Mouse (Mus musculus) heart, embryonic 11.5 days (tissue): ENCODE measurements around the gene Mybl2. TPM values are rescaled to one million over a fixed set of nuclear protein-coding genes. Genes with fewer than 3 reads are reported as not detected.

Experiments
- ATAC-seq: fragments of 200-750 bp; cut with Nextera tagmentation; replicated peaks from 2 replicates; pipeline ENCODE4 v1.8.0; 2017; ENCODE audit warnings: moderate library complexity; ENCODE audit not compliant: insufficient number of reproducible peaks, low FRiP score, low TSS enrichment
- H3K27ac ChIP-seq: fragments of 300-500 bp; sonication (generic); 2 replicates; pipeline ENCODE4 v1.5.1; 2014; ENCODE audit warnings: mild to moderate bottlenecking, low read depth, low read length
- H3K27me3 ChIP-seq: fragments of 300-500 bp; sonication (generic); 2 replicates; pipeline ENCODE4 v1.6.1; 2014; ENCODE audit warnings: mild to moderate bottlenecking, low read length, mixed read lengths; ENCODE audit not compliant: control insufficient read depth, insufficient read depth
- H3K36me3 ChIP-seq: fragments of 300-500 bp; sonication (generic); 2 replicates; pipeline ENCODE4 v1.6.1; 2014; ENCODE audit warnings: mild to moderate bottlenecking, low read length, moderate library complexity, mixed read lengths; ENCODE audit not compliant: control insufficient read depth, insufficient read depth
- H3K4me1 ChIP-seq: fragments of 300-500 bp; sonication (generic); 2 replicates; pipeline ENCODE4 v1.6.1; 2014; ENCODE audit warnings: low read length; ENCODE audit not compliant: control insufficient read depth, insufficient read depth
- H3K4me2 ChIP-seq: fragments of 300-500 bp; sonication (generic); 2 replicates; pipeline ENCODE4 v1.6.1; 2014; ENCODE audit warnings: mild to moderate bottlenecking, moderate library complexity
- H3K4me3 ChIP-seq: fragments of 300-500 bp; sonication (generic); 2 replicates; pipeline ENCODE4 v1.5.1; 2014; ENCODE audit warnings: low read depth, low read length
- H3K9ac ChIP-seq: fragments of 300-500 bp; sonication (generic); 2 replicates; pipeline ENCODE4 v1.6.1; 2014; ENCODE audit warnings: mild to moderate bottlenecking, low read depth, low read length, moderate library complexity
- H3K9me3 ChIP-seq: fragments of 300-500 bp; sonication (generic); replicated peaks from 2 replicates; pipeline ENCODE4 v1.6.1; 2016; ENCODE audit warnings: low read length; ENCODE audit not compliant: control insufficient read depth
- WGBS: fragments of 180-500 bp; shearing (Covaris S2); extraction: QIAGEN DNeasy Blood & Tissue Kit; methylation state at CpG from one replicate; pipeline ENCODE4 v1.1.7; 2014; ENCODE audit not compliant: insufficient replicate concordance; 5-methylcytosine and 5-hydroxymethylcytosine counted together
- polyA plus RNA-seq: library from polyadenylated mRNA; unstranded; fragments of >200 nt; fragmentation: Nextera tagmentation; extraction: Ambion mirVana; gene quantifications from 2 replicates; pipeline ENCODE4 v1.2.1, GENCODE M21; 2014

Mybl2 gene
- polyA plus RNA-seq, 1 experiment from 2014 or later = 18.3 TPM

DNA sequence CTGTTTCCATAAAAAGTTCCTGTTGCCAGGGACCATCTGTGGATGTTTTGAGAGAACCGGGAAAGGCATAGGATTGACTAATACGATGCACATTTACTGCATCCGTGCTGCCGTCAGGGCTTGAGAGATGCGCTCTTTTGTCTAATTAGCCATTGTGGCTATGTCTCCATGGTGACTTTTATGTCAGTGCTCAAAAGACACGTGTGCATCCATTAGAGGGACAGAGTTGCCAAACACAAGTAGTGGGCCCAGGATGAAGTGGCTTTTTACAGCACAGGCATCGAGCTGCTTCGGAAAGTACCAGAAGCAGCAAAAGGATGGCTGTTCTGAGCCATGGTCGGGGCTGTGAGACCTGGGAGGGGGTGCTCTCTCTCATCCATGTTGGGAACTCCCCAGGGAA, 53.9 kb downstream of the Mybl2 start:
- no peak overlapping the region for H3K27ac ChIP-seq
- ATAC-seq = no peak
- WGBS = 80% methylated on average over 9 of the region's 9 CpGs

DNA sequence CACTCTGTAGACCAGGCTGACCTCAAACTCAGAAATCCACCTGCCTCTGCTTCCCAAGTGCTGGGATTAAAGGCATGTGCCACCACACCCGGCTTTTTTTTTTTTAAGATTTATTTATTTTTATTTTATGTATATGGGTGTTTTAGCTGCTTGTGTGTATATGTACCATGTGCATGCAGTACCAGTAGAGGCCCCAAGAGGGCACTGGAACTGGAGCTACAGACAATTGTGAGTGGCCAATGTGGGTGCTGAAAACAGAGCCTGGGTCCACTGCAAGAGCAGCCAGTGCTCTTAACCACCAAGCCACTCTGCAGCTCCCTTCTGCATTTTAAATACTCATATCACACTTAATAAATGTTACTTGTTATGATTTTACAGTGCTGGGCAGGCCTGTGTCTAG, 56.2 kb downstream of the Mybl2 start:
- H3K4me2 ChIP-seq = no peak overlapping the region
- H3K4me3 ChIP-seq = no peak overlapping the region
- no peak for ATAC-seq
- H3K36me3 ChIP-seq = no peaks in the 10 kb centered on the region
- H3K27me3 ChIP-seq = no peaks in the 10 kb centered on the region
- H3K9ac ChIP-seq = no peak overlapping the region
- no peaks in the 10 kb centered on the region for H3K4me1 ChIP-seq
- H3K27ac ChIP-seq = no peak overlapping the region
- no peaks in the 10 kb centered on the region for H3K9me3 ChIP-seq
- WGBS = 81% methylated on average over 1 of the region's 1 CpGs

More for the DNA sequence above, 53.9 kb downstream of the Mybl2 start:
- Histone ChIP-seq H3K4me3 (no peak overlapping the region), H3K36me3 (no peaks in the 10 kb centered on the region), H3K27me3 (no peaks in the 10 kb centered on the region), H3K4me2 (no peak overlapping the region), H3K9me3 (no peaks in the 10 kb centered on the region), H3K4me1 (0 out of 2 replicates have a peak, but pooled peaks cover under 1% of the 10 kb centered on the region), H3K9ac (no peak overlapping the region)

DNA sequence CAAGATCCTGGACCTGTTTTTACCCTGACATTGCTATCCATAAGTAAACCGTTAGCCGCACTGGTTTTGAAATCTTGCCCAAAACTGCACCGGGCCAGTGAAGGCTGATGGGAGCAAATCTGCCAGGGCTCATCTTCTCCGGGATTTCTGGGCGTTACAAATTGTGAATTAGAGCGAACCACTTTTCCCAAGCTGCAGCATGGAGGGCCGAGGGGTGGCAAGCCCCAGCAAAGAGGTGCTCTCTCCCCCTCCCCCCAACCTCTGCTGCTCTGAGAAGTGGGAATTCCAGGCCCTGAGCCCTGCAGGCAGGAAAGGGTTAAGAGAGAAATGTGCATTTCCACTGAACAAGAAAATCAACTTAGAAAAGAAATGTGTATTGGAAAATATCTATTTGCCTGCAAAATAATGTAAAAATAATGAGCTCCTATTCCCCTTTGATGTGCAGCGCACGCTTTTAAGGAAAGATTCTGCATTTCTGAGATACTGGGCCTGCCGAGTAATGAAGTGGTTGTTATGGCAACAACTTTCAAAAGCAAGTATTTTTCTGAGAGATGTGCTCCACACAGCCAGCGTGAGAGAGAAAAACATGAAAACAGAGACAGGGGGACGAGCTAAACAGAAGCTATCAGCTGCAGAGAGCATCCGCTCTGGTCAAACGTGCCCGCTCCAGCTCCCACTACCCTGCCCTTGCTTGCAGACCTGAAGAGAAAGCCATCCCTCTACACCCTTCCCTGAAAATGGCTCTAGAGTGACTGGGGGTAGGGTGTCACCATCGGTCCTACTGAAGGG, 57.1 kb downstream of the Mybl2 start:
- Histone ChIP-seq H3K4me3 (no peak overlapping the region), H3K36me3 (no peaks in the 10 kb centered on the region), H3K4me1 (no peaks in the 10 kb centered on the region), H3K9me3 (no peaks in the 10 kb centered on the region), H3K9ac (no peak overlapping the region), H3K27me3 (no peaks in the 10 kb centered on the region), H3K27ac (no peak overlapping the region), H3K4me2 (no peak overlapping the region)
- 67% methylated on average over 16 of the region's 16 CpGs for WGBS
- ATAC-seq = no peak

DNA sequence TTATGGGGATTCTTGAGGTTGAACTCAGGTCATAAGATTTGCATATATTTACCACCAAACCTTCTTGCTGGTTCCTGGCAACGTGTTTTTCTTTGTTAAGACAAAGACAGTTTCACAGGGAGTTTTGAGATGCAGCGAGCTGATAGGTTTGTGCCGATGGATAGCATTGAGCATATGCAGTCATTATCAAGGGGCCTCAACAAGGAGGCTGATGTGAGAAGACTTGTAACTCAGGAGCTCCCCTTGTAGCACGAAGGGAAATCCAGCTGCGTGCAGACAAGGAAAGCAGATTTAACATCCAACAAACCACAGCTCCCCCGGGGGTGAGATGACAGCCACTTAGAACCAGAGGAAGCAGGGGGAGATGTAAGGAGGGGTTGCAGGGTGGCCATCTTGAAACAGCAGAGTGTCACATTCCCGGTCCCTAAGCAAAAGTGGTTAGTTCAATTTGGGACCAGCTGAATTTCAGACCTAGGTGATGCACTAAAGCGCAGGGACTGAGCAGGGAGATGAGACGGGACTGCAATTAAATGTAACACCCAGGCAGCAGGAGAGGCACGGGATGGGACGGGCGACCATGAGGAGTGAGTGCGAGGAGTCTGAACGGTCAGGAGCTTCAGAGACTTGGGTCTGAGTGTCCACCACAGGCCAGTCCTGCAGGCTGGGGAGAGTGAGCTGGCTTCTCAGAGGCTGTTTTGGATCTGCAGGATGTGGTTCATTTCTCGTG, 66.3 kb downstream of the Mybl2 start:
- Histone ChIP-seq H3K9ac (no peak overlapping the region), H3K4me1 (peaks cover 6% of the 10 kb centered on the region; the same call in 1 of the 2 replicates), H3K27ac (no peak overlapping the region), H3K36me3 (no peaks in the 10 kb centered on the region), H3K9me3 (no peaks in the 10 kb centered on the region), H3K4me2 (no peak overlapping the region), H3K27me3 (peaks cover 22% of the 10 kb centered on the region), H3K4me3 (no peak overlapping the region)
- ATAC-seq = no peak
- WGBS = 54% methylated on average over 15 of the region's 15 CpGs

DNA sequence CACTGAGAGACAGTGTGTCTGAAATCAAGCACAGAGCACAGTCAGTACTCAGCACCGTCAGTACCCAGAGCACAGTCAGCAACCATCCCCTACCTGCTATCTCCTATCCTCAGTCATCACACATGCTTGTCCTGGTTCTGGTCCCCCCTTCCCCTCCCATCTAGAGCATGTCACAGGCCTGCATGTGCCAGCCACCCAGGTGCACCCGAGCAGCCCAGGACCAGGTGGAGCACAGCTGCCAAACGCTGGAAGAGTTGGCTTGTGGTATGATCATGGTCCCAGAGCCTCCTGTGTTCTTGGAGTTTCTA, 66.8 kb downstream of the Mybl2 start:
- H3K4me2 ChIP-seq = no peak overlapping the region
- H3K9me3 ChIP-seq = no peaks in the 10 kb centered on the region
- WGBS = 73% methylated on average over 3 of the region's 3 CpGs
- H3K36me3 ChIP-seq = no peaks in the 10 kb centered on the region
- H3K4me3 ChIP-seq = no peak overlapping the region
- peaks cover 6% of the 10 kb centered on the region; the same call in 1 of the 2 replicates for H3K4me1 ChIP-seq
- no peak for ATAC-seq
- H3K27me3 ChIP-seq = peaks cover 22% of the 10 kb centered on the region
- no peak overlapping the region for H3K27ac ChIP-seq
- H3K9ac ChIP-seq = no peak overlapping the region

DNA sequence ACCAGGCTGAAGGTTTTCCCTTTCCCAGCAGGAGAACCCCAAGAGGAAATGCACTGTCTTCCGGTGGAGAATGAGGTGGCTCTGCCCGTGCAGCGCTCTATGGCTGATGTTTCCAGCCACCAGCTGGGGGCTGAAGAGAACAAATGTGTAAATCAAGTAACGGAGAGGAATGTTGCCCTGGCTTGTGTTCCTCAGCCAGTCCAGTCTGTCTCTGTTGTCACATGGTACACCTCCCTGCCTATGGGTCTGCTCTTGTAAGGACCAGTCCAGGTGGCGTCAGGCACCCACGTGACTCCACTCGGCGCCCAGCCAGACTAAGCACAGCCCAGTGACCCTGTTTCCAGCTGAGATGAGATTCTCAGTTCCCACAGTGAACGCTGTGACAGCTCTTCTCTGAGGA, 67.8 kb downstream of the Mybl2 start:
- H3K4me1 ChIP-seq = peaks cover 6% of the 10 kb centered on the region; the same call in 1 of the 2 replicates
- H3K9ac ChIP-seq = peak overlapping the region; percentile 34; the same call in 1 of the 2 replicates
- ATAC-seq = peak; percentile 91
- H3K9me3 ChIP-seq = no peaks in the 10 kb centered on the region
- peak overlapping the region; percentile 53 for H3K4me2 ChIP-seq
- 0 out of 2 replicates have a peak overlapping the region, but pooled peaks have one; percentile 46 for H3K27ac ChIP-seq
- H3K36me3 ChIP-seq = no peaks in the 10 kb centered on the region
- WGBS = 18% methylated on average over 9 of the region's 9 CpGs
- H3K4me3 ChIP-seq = no peak overlapping the region
- peaks cover 22% of the 10 kb centered on the region for H3K27me3 ChIP-seq

DNA sequence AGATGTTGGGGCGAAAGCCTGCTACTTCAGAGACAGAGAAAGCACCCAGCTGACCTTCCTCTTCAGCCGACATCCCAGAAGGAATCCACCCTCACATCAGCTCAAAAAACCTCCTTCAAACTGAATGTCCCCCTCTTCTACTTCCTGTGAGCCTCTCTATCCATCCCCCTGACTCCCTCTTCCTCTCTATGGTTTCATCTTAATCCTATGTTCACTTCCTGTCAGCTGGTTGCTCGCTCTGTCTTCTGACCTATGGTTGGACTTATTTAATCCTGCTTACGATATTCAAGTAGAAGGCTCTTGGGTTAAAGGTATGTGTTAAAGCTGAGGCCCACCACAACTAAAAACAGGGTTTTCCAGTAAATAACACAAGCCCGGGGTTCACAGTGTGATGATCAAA, 69.0 kb downstream of the Mybl2 start:
- no peaks in the 10 kb centered on the region for H3K36me3 ChIP-seq
- H3K27me3 ChIP-seq = peaks cover 21% of the 10 kb centered on the region
- no peak overlapping the region for H3K4me3 ChIP-seq
- H3K27ac ChIP-seq = no peak overlapping the region
- H3K9me3 ChIP-seq = no peaks in the 10 kb centered on the region
- no peak for ATAC-seq
- 69% methylated on average over 5 of the region's 5 CpGs for WGBS
- peaks cover 6% of the 10 kb centered on the region; the same call in 1 of the 2 replicates for H3K4me1 ChIP-seq
- H3K9ac ChIP-seq = no peak overlapping the region
- H3K4me2 ChIP-seq = no peak overlapping the region

DNA sequence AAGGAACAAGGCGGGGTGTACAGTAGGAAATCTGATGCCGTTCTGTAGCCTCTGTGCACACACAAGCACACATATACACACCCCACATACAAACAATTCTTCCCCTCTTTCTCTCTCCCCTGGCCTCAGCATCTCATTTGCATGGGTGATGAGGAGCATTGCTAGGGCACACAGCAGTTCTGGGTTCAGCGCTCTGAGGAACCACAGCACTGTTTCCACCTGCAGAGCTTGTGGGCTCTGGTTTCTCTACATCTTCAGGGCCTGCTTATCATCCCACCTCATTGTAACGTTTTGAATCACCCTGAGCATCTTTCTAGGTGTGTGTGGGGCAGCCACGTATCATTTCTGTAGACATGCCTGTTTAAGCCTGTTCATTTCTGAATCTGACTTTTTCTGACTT, 76.3 kb downstream of the Mybl2 start:
- Histone ChIP-seq H3K4me2 (no peak overlapping the region), H3K36me3 (no peaks in the 10 kb centered on the region), H3K9me3 (no peaks in the 10 kb centered on the region), H3K4me1 (no peaks in the 10 kb centered on the region), H3K4me3 (no peak overlapping the region), H3K9ac (no peak overlapping the region), H3K27ac (no peak overlapping the region), H3K27me3 (no peaks in the 10 kb centered on the region)
- WGBS = 75% methylated on average over 5 of the region's 5 CpGs
- no peak for ATAC-seq
